ENCODE assay signal across 8 mouse cellular contexts in the genomic region with DNA sequence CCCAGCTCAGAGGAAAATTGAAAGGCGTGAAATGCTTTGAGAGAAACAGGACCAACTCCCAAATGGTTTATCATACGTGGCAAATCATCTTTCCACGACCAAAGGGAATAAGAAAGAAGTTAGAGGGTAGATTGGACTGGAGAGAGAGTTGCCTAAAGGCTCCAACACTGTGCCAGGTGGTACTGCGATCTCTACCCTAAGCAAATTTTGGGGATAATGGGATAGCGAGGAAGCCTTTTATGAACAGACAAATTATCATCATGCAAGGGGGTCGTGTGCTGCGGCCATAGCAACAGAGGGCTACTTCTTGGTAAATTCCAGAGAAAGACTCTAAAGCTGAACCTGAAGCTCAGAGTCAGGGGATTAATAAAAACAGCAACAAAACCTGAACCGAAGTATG. TPM values are rescaled to one million over a fixed set of nuclear protein-coding genes. Genes with fewer than 3 reads are reported as not detected.
DNase-seq lines count a peak whose midpoint lies in the region; ATAC-seq and TF ChIP-seq lines count a peak whose summit lies in the region.

No protein-coding gene starts in this region.

- no peaks in the 10 kb centered on the region for H3K27me3 ChIP-seq in heart, postnatal 0 days (ENCODE audit: control insufficient read depth, insufficient read depth, low read length)
- H3K27me3 ChIP-seq in embryonic facial prominence, embryonic 10.5 days (replicated peaks; ENCODE audit: low read depth, poor library complexity, severe bottlenecking), result peaks cover 68% of the 10 kb centered on the region
- H3K27me3 ChIP-seq in hindbrain, embryonic 14.5 days (ENCODE audit: control insufficient read depth, insufficient read depth, low read length), result peaks cover 15% of the 10 kb centered on the region
- H3K27me3 ChIP-seq in midbrain, embryonic 11.5 days (ENCODE audit: control insufficient read depth, insufficient read depth, low read length), result peaks cover 39% of the 10 kb centered on the region

- peaks cover 40% of the 10 kb centered on the region for H3K4me1 ChIP-seq in heart, postnatal 0 days (ENCODE audit: control insufficient read depth, insufficient read depth)
- peaks cover 35% of the 10 kb centered on the region for H3K4me1 ChIP-seq in embryonic facial prominence, embryonic 10.5 days
- H3K4me1 ChIP-seq in hindbrain, embryonic 14.5 days (replicated peaks; ENCODE audit: control insufficient read depth, insufficient read depth, low read length), result peaks cover 4% of the 10 kb centered on the region
- peaks cover 6% of the 10 kb centered on the region; the same call in 1 of the 2 replicates for H3K4me1 ChIP-seq in midbrain, embryonic 11.5 days (ENCODE audit: control insufficient read depth, insufficient read depth, low read length)

- H3K36me3 ChIP-seq in heart, postnatal 0 days (replicated peaks; ENCODE audit: control insufficient read depth, insufficient read depth, low read length), result peaks cover 9% of the 10 kb centered on the region
- no peaks in the 10 kb centered on the region for H3K36me3 ChIP-seq in embryonic facial prominence, embryonic 10.5 days (replicated peaks)
- no peaks in the 10 kb centered on the region for H3K36me3 ChIP-seq in hindbrain, embryonic 14.5 days (replicated peaks; ENCODE audit: control insufficient read depth, insufficient read depth)
- no peaks in the 10 kb centered on the region for H3K36me3 ChIP-seq in midbrain, embryonic 11.5 days (ENCODE audit: control insufficient read depth, insufficient read depth, low read length)

- WGBS in heart, postnatal 0 days, result 48% methylated on average over 8 of the region's 8 CpGs
- 39% methylated on average over 8 of the region's 8 CpGs for WGBS in embryonic facial prominence, embryonic 10.5 days
- WGBS in hindbrain, embryonic 14.5 days, result 26% methylated on average over 8 of the region's 8 CpGs
- WGBS in midbrain, embryonic 11.5 days, result 34% methylated on average over 8 of the region's 8 CpGs

- H3K4me2 ChIP-seq in heart, postnatal 0 days (ENCODE audit: low read depth, low read length), result peak overlapping the region; percentile 91
- H3K4me2 ChIP-seq in hindbrain, embryonic 14.5 days (replicated peaks), result peak overlapping the region; percentile 99
- H3K4me2 ChIP-seq in midbrain, embryonic 11.5 days, result peak overlapping the region; percentile 98

- H3K4me3 ChIP-seq in heart, postnatal 0 days (ENCODE audit: low read depth, low read length), result peak overlapping the region; percentile 72
- H3K4me3 ChIP-seq in embryonic facial prominence, embryonic 10.5 days, result peak overlapping the region; percentile 79
- H3K4me3 ChIP-seq in hindbrain, embryonic 14.5 days (replicated peaks; ENCODE audit: low read length), result peak overlapping the region; percentile 47
- H3K4me3 ChIP-seq in midbrain, embryonic 11.5 days (ENCODE audit: low read depth, low read length), result peak overlapping the region; percentile 50

- ATAC-seq in heart, postnatal 0 days (ENCODE audit: insufficient read depth, low read depth), result no peak
- no peak for ATAC-seq in hindbrain, embryonic 14.5 days (ENCODE audit: low FRiP score)
- no peak for ATAC-seq in midbrain, embryonic 11.5 days (ENCODE audit: low FRiP score)

- H3K27ac ChIP-seq in heart, postnatal 0 days (ENCODE audit: low read depth), result no peak overlapping the region
- no peak overlapping the region for H3K27ac ChIP-seq in embryonic facial prominence, embryonic 10.5 days (replicated peaks)
- peak overlapping the region; percentile 17; the same call in 1 of the 2 replicates for H3K27ac ChIP-seq in hindbrain, embryonic 14.5 days
- no peak overlapping the region for H3K27ac ChIP-seq in midbrain, embryonic 11.5 days (ENCODE audit: low read depth, low read length)

- TF ChIP-seq CTCF in heart, postnatal 0 days (IDR thresholded peaks at IDR 0.05; ENCODE audit: low read depth), result no peak

- DNase-seq in heart, postnatal 0 days (ENCODE audit: low spot score), result no peak
- DNase-seq in heart, postnatal 25 days (ENCODE audit: low spot score), result no peak
- DNase-seq in embryonic facial prominence, embryonic 10.5 days (ENCODE audit: low spot score), result no peak
- DNase-seq in hindbrain, embryonic 14.5 days (ENCODE audit: low spot score), result no peak
- DNase-seq in midbrain, embryonic 11.5 days (ENCODE audit: low spot score, missing footprints), result peak; percentile 93
- DNase-seq in thymus, postnatal 10 days (ENCODE audit: low spot score in 2 of 2), result no peak
- no peak for DNase-seq in adrenal gland, postnatal 36 days
- no peak for DNase-seq in thymus, postnatal 36 days

- no peaks in the 10 kb centered on the region for H3K9me3 ChIP-seq in heart, postnatal 0 days (replicated peaks; ENCODE audit: control insufficient read depth, low read length)
- H3K9me3 ChIP-seq in embryonic facial prominence, embryonic 10.5 days, result no peaks in the 10 kb centered on the region
- H3K9me3 ChIP-seq in hindbrain, embryonic 14.5 days (ENCODE audit: control insufficient read depth, low read length), result no peaks in the 10 kb centered on the region
- H3K9me3 ChIP-seq in midbrain, embryonic 11.5 days (ENCODE audit: control insufficient read depth, low read length), result no peaks in the 10 kb centered on the region

- intact Hi-C loops in heart, postnatal 25 days (cut with DNase I), result no loop called here

- TF ChIP-seq EP300 in heart, postnatal 0 days (IDR thresholded peaks at IDR 0.05; ENCODE audit: low read depth), result no peak

- peak overlapping the region; percentile 67 for H3K9ac ChIP-seq in heart, postnatal 0 days (replicated peaks; ENCODE audit: low read depth, low read length)
- H3K9ac ChIP-seq in hindbrain, embryonic 14.5 days, result peak overlapping the region; percentile 62
- no peak overlapping the region for H3K9ac ChIP-seq in midbrain, embryonic 11.5 days (ENCODE audit: low read length)

RNA-seq across cellular contexts. Expression of a gene that starts 21.0 kb away (rescaled TPM):
- 510 and 558 TPM in 2 replicates for total RNA-seq in heart, postnatal 0 days (2014; rRNA removed; ENCODE audit: low replicate concordance)
- 41.0 and 42.6 TPM in 2 replicates for polyA plus RNA-seq in heart, postnatal 0 days (2015; fragmentation: Nextera tagmentation; extraction: Ambion mirVana)
- 100 to 1,000 TPM; 402 to 442 TPM for total RNA-seq in heart, postnatal 25 days (2021)
- polyA plus RNA-seq in embryonic facial prominence, embryonic 10.5 days (2016; fragmentation: Nextera tagmentation; extraction: Ambion mirVana), result 0.40 TPM in 1 of 2 replicates, not detected in the other
- 8.4 and 11.3 TPM in 2 replicates for polyA plus RNA-seq in hindbrain, embryonic 14.5 days (2014; fragmentation: Nextera tagmentation; extraction: Ambion mirVana)
- polyA plus RNA-seq in midbrain, embryonic 11.5 days (2014; fragmentation: Nextera tagmentation; extraction: Ambion mirVana), result 0.37 TPM in 1 of 2 replicates, not detected in the other
- 1 to 10 TPM; 1.7 to 2.6 TPM for total RNA-seq in adrenal gland, postnatal 36 days (2021)
